Comparison of ENCODE assay signal across 8 mouse cellular contexts in genomic region chr4:115738481-115738985, GRCm38 (mm10). TPM values are rescaled to one million over a fixed set of nuclear protein-coding genes. Genes with fewer than 3 reads are reported as not detected.
DNase-seq lines count a peak whose midpoint lies in the region; ATAC-seq and TF ChIP-seq lines count a peak whose summit lies in the region.

No protein-coding gene starts in this region.

- TF ChIP-seq POLR2A in cortical plate, adult 2 months (IDR thresholded peaks at IDR 0.05; ENCODE audit: extremely low read depth, insufficient read depth, low read length) = no peak

- ATAC-seq in megakaryocyte, adult 5-6 weeks (ENCODE audit: poor library complexity, severe bottlenecking) = no peak
- no peak for ATAC-seq in hindbrain, embryonic 12.5 days (ENCODE audit: low FRiP score)
- no peak for ATAC-seq in CD4-positive, CD25-positive, alpha-beta regulatory T cell, adult 4 months

- WGBS in hindbrain, embryonic 12.5 days = 48% methylated on average over 13 of the region's 13 CpGs
- WGBS in midbrain, embryonic 10.5 days = 49% methylated on average over 13 of the region's 13 CpGs

- DNase-seq in midbrain, embryonic 10.5 days (ENCODE audit: low spot score) = no peak
- no peak for DNase-seq in layer of hippocampus, adult 18-20 months (ENCODE audit: low spot score in 2 of 2)
- no peak for DNase-seq in frontal cortex, postnatal 36 days (ENCODE audit: low spot score in 2 of 2)

- no peak for TF ChIP-seq CTCF in cortical plate, adult 2 months (IDR thresholded peaks at IDR 0.05; ENCODE audit: extremely low read depth, insufficient read depth, low read length)

- H3K4me3 ChIP-seq in megakaryocyte, embryonic 14.5 days (replicated peaks) = peak overlapping the region; percentile 98
- peak overlapping the region; percentile 88 for H3K4me3 ChIP-seq in cortical plate, adult 2 months (ENCODE audit: insufficient read depth, low read length)
- peak overlapping the region; percentile 83 for H3K4me3 ChIP-seq in hindbrain, embryonic 12.5 days
- peak overlapping the region; percentile 85 for H3K4me3 ChIP-seq in midbrain, embryonic 10.5 days

- H3K27me3 ChIP-seq in megakaryocyte, embryonic 14.5 days (replicated peaks) = no peaks in the 10 kb centered on the region
- H3K27me3 ChIP-seq in hindbrain, embryonic 12.5 days = peaks cover 4% of the 10 kb centered on the region; the same call in 1 of the 2 replicates
- no peaks in the 10 kb centered on the region for H3K27me3 ChIP-seq in midbrain, embryonic 10.5 days (ENCODE audit: low read depth, poor library complexity, severe bottlenecking)

- H3K9ac ChIP-seq in hindbrain, embryonic 12.5 days = peak overlapping the region; percentile 86

- peaks cover 43% of the 10 kb centered on the region for H3K36me3 ChIP-seq in megakaryocyte, embryonic 14.5 days (replicated peaks; ENCODE audit: low read length)
- H3K36me3 ChIP-seq in hindbrain, embryonic 12.5 days = peaks cover 22% of the 10 kb centered on the region
- H3K36me3 ChIP-seq in midbrain, embryonic 10.5 days = peaks cover 38% of the 10 kb centered on the region

- H3K27ac ChIP-seq in cortical plate, adult 2 months (ENCODE audit: insufficient read depth, low read length) = no peak overlapping the region
- H3K27ac ChIP-seq in hindbrain, embryonic 12.5 days = no peak overlapping the region
- peak overlapping the region; percentile 92; the same call in 1 of the 2 replicates for H3K27ac ChIP-seq in midbrain, embryonic 10.5 days (replicated peaks)

- peak overlapping the region; percentile 81 for H3K4me2 ChIP-seq in hindbrain, embryonic 12.5 days (replicated peaks)

- peaks cover 77% of the 10 kb centered on the region for H3K4me1 ChIP-seq in megakaryocyte, embryonic 14.5 days
- H3K4me1 ChIP-seq in cortical plate, adult 2 months (ENCODE audit: control insufficient read depth, insufficient read depth, low read length) = peaks cover 4% of the 10 kb centered on the region; the same call in 1 of the 2 replicates
- peaks cover 19% of the 10 kb centered on the region for H3K4me1 ChIP-seq in hindbrain, embryonic 12.5 days
- peaks cover 20% of the 10 kb centered on the region for H3K4me1 ChIP-seq in midbrain, embryonic 10.5 days

- H3K9me3 ChIP-seq in megakaryocyte, embryonic 14.5 days = no peaks in the 10 kb centered on the region
- no peaks in the 10 kb centered on the region for H3K9me3 ChIP-seq in hindbrain, embryonic 12.5 days (replicated peaks)
- no peaks in the 10 kb centered on the region for H3K9me3 ChIP-seq in midbrain, embryonic 10.5 days (replicated peaks)

RNA-seq across cellular contexts. Expression of gene Efcab14, which starts 1.0 kb away (rescaled TPM):
- 4.7 and 7.3 TPM in 2 replicates for polyA plus RNA-seq in megakaryocyte, embryonic 14.5 days (2012; ENCODE audit: insufficient read depth, low replicate concordance)
- total RNA-seq in megakaryocyte, adult 5-6 weeks (2015) = 45.3 and 45.4 TPM in 2 replicates
- 27.7 and 28.5 TPM in 2 replicates for total RNA-seq in megakaryocyte, adult 5-6 weeks (2017)
- 37.9 and 42.0 TPM in 2 replicates for polyA plus RNA-seq in cortical plate, adult 2 months (2012; rRNA removed)
- 29.5 and 33.6 TPM in 2 replicates for polyA plus RNA-seq in hindbrain, embryonic 12.5 days (2016; fragmentation: Nextera tagmentation; extraction: Ambion mirVana)
- 34.4 and 34.8 TPM in 2 replicates for polyA plus RNA-seq in midbrain, embryonic 10.5 days (2016; fragmentation: Nextera tagmentation; extraction: Ambion mirVana)
- 10 to 100 TPM; 53.6 to 56.3 TPM for total RNA-seq in layer of hippocampus, adult 18-20 months (2021)
- 10 to 100 TPM; 42.7 to 43.1 TPM for polyA plus RNA-seq in CD4-positive, CD25-positive, alpha-beta regulatory T cell, adult 4 months (2017; shearing (Covaris generic))

RNA-seq across cellular contexts. Expression of gene Tex38, which starts 42.3 kb away (rescaled TPM):
- polyA plus RNA-seq in megakaryocyte, embryonic 14.5 days (2012; ENCODE audit: insufficient read depth, low replicate concordance) = 0.44 TPM in 1 of 2 replicates, not detected in the other
- total RNA-seq in megakaryocyte, adult 5-6 weeks (2015) = not detected in 2 replicates
- total RNA-seq in megakaryocyte, adult 5-6 weeks (2017) = not detected in 2 replicates
- polyA plus RNA-seq in cortical plate, adult 2 months (2012; rRNA removed) = 0.27 and 0.55 TPM in 2 replicates
- 0.30 TPM in 1 of 2 replicates, not detected in the other for polyA plus RNA-seq in hindbrain, embryonic 12.5 days (2016; fragmentation: Nextera tagmentation; extraction: Ambion mirVana)
- 0.17 and 0.25 TPM in 2 replicates for polyA plus RNA-seq in midbrain, embryonic 10.5 days (2016; fragmentation: Nextera tagmentation; extraction: Ambion mirVana)
- total RNA-seq in layer of hippocampus, adult 18-20 months (2021) = not detected
- polyA plus RNA-seq in CD4-positive, CD25-positive, alpha-beta regulatory T cell, adult 4 months (2017; shearing (Covaris generic)) = 1 to 10 TPM in 1 of 2 experiments, under 1 TPM in 1; 0.42 to 2.6 TPM

RNA-seq across cellular contexts. Expression of gene Atpaf1, which starts 46.1 kb away (rescaled TPM):
- polyA plus RNA-seq in megakaryocyte, embryonic 14.5 days (2012; ENCODE audit: insufficient read depth, low replicate concordance) = 16.7 TPM in 1 of 2 replicates, not detected in the other
- total RNA-seq in megakaryocyte, adult 5-6 weeks (2015) = 14.4 and 21.8 TPM in 2 replicates
- 5.8 and 7.5 TPM in 2 replicates for total RNA-seq in megakaryocyte, adult 5-6 weeks (2017)
- 53.1 and 54.4 TPM in 2 replicates for polyA plus RNA-seq in cortical plate, adult 2 months (2012; rRNA removed)
- 41.4 and 42.1 TPM in 2 replicates for polyA plus RNA-seq in hindbrain, embryonic 12.5 days (2016; fragmentation: Nextera tagmentation; extraction: Ambion mirVana)
- polyA plus RNA-seq in midbrain, embryonic 10.5 days (2016; fragmentation: Nextera tagmentation; extraction: Ambion mirVana) = 50.0 and 53.8 TPM in 2 replicates
- 10 to 100 TPM; 65.5 to 66.4 TPM for total RNA-seq in layer of hippocampus, adult 18-20 months (2021)
- 10 to 100 TPM; 16.6 to 19.2 TPM for polyA plus RNA-seq in CD4-positive, CD25-positive, alpha-beta regulatory T cell, adult 4 months (2017; shearing (Covaris generic))
